Mouse (Mus musculus) forebrain, embryonic 11.5 days (tissue): ENCODE measurements around the gene Sprtn. TPM values are rescaled to one million over a fixed set of nuclear protein-coding genes. Genes with fewer than 3 reads are reported as not detected.

ENCODE experiments used
- ATAC-seq: fragments of 200-750 bp; cut with Nextera tagmentation; replicated peaks from 2 replicates; pipeline ENCODE4 v1.8.0; 2017; ENCODE audit warnings: moderate TSS enrichment; ENCODE audit not compliant: low FRiP score
- DNase-seq: peaks from one replicate; pipeline ENCODE4 v3.0.0-alpha.2; 2017; ENCODE audit warnings: low spot score
- H3K27ac ChIP-seq: fragments of 300-500 bp; sonication (generic); 2 replicates; pipeline ENCODE4 v1.5.1; 2014; ENCODE audit warnings: low read depth, low read length
- H3K27me3 ChIP-seq: fragments of 300-500 bp; sonication (generic); 2 replicates; pipeline ENCODE4 v1.6.1; 2014; ENCODE audit warnings: mild to moderate bottlenecking, low read length, mixed read lengths; ENCODE audit not compliant: control insufficient read depth, insufficient read depth
- H3K36me3 ChIP-seq: fragments of 300-500 bp; sonication (generic); 2 replicates; pipeline ENCODE4 v1.6.1; 2014; ENCODE audit warnings: mild to moderate bottlenecking, low read length, moderate library complexity, mixed read lengths; ENCODE audit not compliant: control insufficient read depth, insufficient read depth
- H3K4me1 ChIP-seq: fragments of 300-500 bp; sonication (generic); replicated peaks from 2 replicates; pipeline ENCODE4 v1.6.1; 2014; ENCODE audit warnings: low read length, mixed read lengths; ENCODE audit not compliant: control insufficient read depth, insufficient read depth
- H3K4me2 ChIP-seq: fragments of 300-500 bp; sonication (generic); 2 replicates; pipeline ENCODE4 v1.6.1; 2014; ENCODE audit warnings: low read depth, mild to moderate bottlenecking, low read length, moderate library complexity, mixed read lengths; ENCODE audit not compliant: severe bottlenecking
- H3K4me3 ChIP-seq: fragments of 300-500 bp; sonication (generic); 2 replicates; pipeline ENCODE4 v1.5.1; 2014; ENCODE audit warnings: low read depth, low read length
- H3K9ac ChIP-seq: fragments of 300-500 bp; sonication (generic); 2 replicates; pipeline ENCODE4 v1.6.1; 2014; ENCODE audit warnings: low read length
- H3K9me3 ChIP-seq: fragments of 300-500 bp; sonication (generic); 2 replicates; pipeline ENCODE4 v1.6.1; 2016; ENCODE audit warnings: low read length, mixed read lengths; ENCODE audit not compliant: control insufficient read depth
- WGBS: fragments of 180-500 bp; shearing (Covaris S2); extraction: QIAGEN DNeasy Blood & Tissue Kit; methylation state at CpG from one replicate; pipeline ENCODE4 v1.1.7; 2014; 5-methylcytosine and 5-hydroxymethylcytosine counted together
- polyA plus RNA-seq: library from polyadenylated mRNA; unstranded; fragments of >200 nt; fragmentation: Nextera tagmentation; extraction: Ambion mirVana; gene quantifications from 2 replicates; pipeline ENCODE4 v1.2.1, GENCODE M21; 2014

Sprtn gene
- polyA plus RNA-seq, 1 experiment from 2014 or later: 11.1 TPM

DNA sequence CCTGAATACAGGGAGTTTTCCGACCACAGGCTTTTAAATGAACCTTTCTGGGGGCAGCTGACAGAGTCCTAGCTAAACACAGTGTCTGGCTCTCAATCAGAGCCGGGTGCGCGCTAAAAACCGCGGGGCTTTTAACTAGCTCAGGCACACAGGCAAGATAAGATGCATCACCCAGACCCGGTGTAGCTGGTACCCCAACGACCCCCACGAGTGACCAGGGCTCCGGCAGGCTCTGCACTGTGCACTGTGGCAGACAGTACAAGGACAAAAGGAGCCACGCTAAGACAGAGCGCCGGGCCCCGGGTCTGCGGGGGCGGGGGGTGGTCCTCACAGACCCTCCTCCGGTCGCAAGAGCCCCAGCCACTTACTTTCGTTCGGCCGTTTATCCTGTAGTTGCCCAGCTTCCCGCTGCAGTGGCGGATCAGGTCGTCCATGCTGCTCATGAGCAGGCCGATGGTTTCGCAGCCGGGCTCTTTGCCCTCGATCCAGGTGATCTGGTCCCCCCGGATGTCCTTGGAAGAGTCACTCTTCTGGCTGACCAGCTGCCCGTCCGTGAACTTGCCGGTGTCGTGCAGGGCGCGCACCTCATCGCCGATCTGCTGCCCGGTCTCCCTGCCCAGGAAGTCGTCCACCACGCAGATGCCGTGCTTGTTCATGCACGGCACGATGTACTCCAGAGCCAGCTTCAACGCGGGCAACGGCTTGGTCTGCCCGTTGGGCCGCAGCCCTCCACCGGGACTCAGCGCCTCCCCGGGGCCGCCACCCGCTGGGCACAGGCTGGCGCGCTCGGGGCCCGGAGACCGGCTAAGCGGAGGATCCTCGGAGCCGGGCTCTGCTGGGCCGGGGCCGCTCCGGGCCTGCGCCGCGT, 50.4 kb downstream of the Sprtn start:
- peak overlapping the region; percentile 91 for H3K4me3 ChIP-seq
- peak overlapping the region; percentile 72 for H3K4me2 ChIP-seq
- ATAC-seq: peak; percentile 48
- DNase-seq: peak; percentile 79
- no peaks in the 10 kb centered on the region for H3K36me3 ChIP-seq
- no peaks in the 10 kb centered on the region for H3K9me3 ChIP-seq
- H3K27me3 ChIP-seq: no peaks in the 10 kb centered on the region
- H3K4me1 ChIP-seq: peaks cover 10% of the 10 kb centered on the region; the same call in 1 of the 2 replicates
- H3K9ac ChIP-seq: peak overlapping the region; percentile 96
- under 1% methylated on average over 66 of the region's 67 CpGs for WGBS
- H3K27ac ChIP-seq: peak overlapping the region; percentile 93

DNA sequence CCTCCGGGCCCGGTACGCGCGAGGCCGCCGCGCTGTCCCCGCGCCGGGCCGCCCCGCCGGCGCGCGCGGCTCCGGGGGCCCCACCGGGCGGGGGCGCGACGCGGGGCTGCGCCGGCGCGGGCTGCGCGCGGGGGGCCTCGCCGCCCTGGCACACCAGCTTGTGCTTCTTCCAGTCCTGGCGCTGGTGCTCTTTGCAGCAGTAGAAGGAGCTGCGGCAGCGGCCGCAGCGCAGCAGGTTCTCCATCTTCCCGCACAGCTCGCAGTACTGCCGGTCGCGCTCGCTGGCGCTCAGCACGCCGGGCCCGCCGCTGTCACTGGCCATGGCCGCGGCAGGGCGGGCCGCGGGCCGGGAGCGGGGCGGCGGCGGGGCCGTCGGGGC, 51.0 kb downstream of the Sprtn start:
- WGBS: under 1% methylated on average over 61 of the region's 62 CpGs
- H3K4me3 ChIP-seq: peak overlapping the region; percentile 91
- H3K36me3 ChIP-seq: no peaks in the 10 kb centered on the region
- peak; percentile 67 for DNase-seq
- peak overlapping the region; percentile 93 for H3K27ac ChIP-seq
- peak; percentile 15; the same call in 1 of the 2 replicates for ATAC-seq
- H3K27me3 ChIP-seq: no peaks in the 10 kb centered on the region
- peak overlapping the region; percentile 72 for H3K4me2 ChIP-seq
- H3K9me3 ChIP-seq: no peaks in the 10 kb centered on the region
- peaks cover 10% of the 10 kb centered on the region; the same call in 1 of the 2 replicates for H3K4me1 ChIP-seq
- peak overlapping the region; percentile 96 for H3K9ac ChIP-seq

DNA sequence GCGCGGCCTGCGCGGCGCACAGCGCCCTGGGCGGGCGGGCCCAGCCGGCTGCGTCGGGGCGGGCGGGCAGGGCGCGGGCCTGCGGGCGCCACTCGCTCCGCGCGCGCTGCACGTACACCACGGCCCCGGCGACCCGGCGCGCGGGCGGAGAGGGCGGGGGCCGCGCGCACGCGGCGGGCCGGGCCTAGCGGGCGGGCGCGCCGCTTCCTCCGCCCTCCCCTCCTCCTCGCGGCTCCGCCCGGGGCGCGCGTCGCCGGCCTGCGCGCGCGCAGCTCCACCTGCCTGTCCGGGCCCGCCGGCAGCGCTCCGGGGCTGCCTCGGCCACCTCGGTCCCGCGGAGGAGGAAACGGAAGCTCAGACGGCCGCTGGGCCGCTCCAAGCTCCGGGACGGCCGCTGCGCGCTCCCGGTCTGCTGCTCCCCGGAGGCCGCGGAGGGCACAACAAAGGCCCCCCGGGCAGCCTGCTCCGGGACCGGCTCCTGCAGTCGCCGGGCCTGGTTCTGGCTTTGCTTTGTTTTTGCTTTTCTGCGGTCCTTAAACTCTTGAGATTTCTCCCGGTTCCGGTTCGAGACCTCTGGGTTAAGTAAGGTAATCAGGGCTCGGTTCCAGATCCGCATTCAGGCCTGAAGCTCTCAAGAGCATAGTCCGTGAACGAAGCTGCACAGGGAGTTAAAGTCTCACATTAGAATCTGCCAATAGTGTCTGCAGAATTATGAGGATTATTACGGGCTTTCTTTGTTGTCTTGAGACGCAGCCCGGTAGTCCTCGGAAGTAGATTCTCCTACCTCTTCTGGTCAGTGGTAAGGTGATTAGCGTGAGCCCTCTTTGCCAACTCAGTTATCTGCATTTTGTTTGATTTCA, 51.8 kb downstream of the Sprtn start, which contains the start of gene Egln1:
Gene Egln1, minus strand, starts transcription at position 116 of the 860 bp plus-strand sequence.
- Histone ChIP-seq H3K4me2 (peak within 1 kb of the TSS; percentile 72), H3K4me1 (peaks cover 10% of the 10 kb centered on the region; the same call in 1 of the 2 replicates), H3K4me3 (peak within 1 kb of the TSS; percentile 91), H3K27me3 (no peaks in the 10 kb centered on the region), H3K36me3 (no peaks in the 10 kb centered on the region), H3K9ac (peak within 1 kb of the TSS; percentile 96), H3K9me3 (no peaks in the 10 kb centered on the region), H3K27ac (peak within 1 kb of the TSS; percentile 93)
- 1% methylated on average over 29 of the region's 98 CpGs for WGBS
- ATAC-seq (peak; percentile 79), DNase-seq (peak; percentile 88)

- H3K4me2 ChIP-seq: peak overlapping the region; percentile 72
- no peaks in the 10 kb centered on the region for H3K9me3 ChIP-seq
- H3K27ac ChIP-seq: peak overlapping the region; percentile 93
- peak overlapping the region; percentile 91 for H3K4me3 ChIP-seq
- H3K27me3 ChIP-seq: no peaks in the 10 kb centered on the region
- WGBS: 43% methylated on average over 10 of the region's 10 CpGs
- DNase-seq (peak; percentile 59), ATAC-seq (0 out of 2 replicates have a peak, but pooled peaks have one; percentile 14)
- peaks cover 10% of the 10 kb centered on the region; the same call in 1 of the 2 replicates for H3K4me1 ChIP-seq
- H3K36me3 ChIP-seq: no peaks in the 10 kb centered on the region
- H3K9ac ChIP-seq: peak overlapping the region; percentile 96
Measured at GRCm38 (mm10) chr8:124950069-124950456, 52.4 kb downstream of the Sprtn start.

GRCm38 (mm10) chr8:124950865-124951264, 53.2 kb downstream of the Sprtn start:
- Histone ChIP-seq H3K27me3 (no peaks in the 10 kb centered on the region), H3K36me3 (no peaks in the 10 kb centered on the region), H3K4me2 (peak overlapping the region; percentile 72), H3K4me1 (peaks cover 10% of the 10 kb centered on the region; the same call in 1 of the 2 replicates), H3K4me3 (peak overlapping the region; percentile 91; the same call in 1 of the 2 replicates), H3K9me3 (no peaks in the 10 kb centered on the region), H3K27ac (no peak overlapping the region), H3K9ac (peak overlapping the region; percentile 7; the same call in 1 of the 2 replicates)
- WGBS: 68% methylated on average over 2 of the region's 2 CpGs
- DNase-seq (no peak), ATAC-seq (no peak)

DNA sequence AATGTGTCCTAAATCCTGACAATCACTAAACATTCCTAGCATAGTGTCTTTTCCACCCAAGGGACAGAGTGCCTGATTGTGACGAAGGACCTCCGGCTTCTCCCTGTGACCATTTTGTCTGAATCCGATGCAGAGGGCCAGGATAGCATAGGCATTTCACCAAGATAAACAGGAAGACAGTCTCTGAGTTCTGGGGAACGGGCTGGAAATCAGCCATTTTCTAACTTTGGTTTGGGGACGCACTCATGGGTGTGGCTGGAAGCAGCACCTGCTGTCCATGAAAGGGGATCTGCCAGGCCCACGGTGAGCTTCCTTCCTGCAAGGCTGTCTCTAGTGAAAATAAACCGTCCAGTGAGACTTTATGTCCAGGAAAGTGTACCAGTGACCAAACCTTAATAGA, 55.5 kb downstream of the Sprtn start:
- H3K4me2 ChIP-seq: no peak overlapping the region
- H3K36me3 ChIP-seq: no peaks in the 10 kb centered on the region
- no peaks in the 10 kb centered on the region for H3K27me3 ChIP-seq
- no peaks in the 10 kb centered on the region for H3K9me3 ChIP-seq
- no peak overlapping the region for H3K27ac ChIP-seq
- no peak overlapping the region for H3K9ac ChIP-seq
- H3K4me3 ChIP-seq: no peak overlapping the region
- H3K4me1 ChIP-seq: peaks cover 5% of the 10 kb centered on the region; the same call in 1 of the 2 replicates
- ATAC-seq (no peak), DNase-seq (no peak)
- WGBS: 90% methylated on average over 7 of the region's 7 CpGs

DNA sequence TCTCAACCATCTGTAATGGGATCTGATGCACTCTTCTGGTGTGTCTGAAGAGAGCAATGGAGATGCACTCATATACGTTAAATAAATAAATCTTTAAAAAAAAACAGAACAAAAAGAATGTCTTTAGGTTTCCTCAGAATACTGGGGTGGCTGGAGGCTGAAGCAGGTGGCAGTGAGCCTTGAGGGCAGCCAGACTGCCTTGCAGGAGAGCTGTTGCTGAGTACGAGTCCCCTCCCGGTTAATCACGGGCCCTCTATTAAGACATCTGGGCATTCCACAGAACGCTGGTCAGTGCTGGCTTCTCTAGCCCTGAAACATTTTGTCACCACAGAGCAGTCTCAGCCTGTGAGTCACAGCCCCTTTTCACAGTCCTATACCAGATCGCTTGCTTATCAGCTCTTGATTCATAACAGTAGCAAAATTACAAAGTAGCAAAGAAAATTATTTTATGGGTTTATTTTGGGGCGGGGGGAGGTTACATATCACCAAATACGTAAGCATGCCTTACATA, 56.9 kb downstream of the Sprtn start:
- WGBS: 81% methylated on average over 8 of the region's 8 CpGs
- no peak overlapping the region for H3K27ac ChIP-seq
- H3K4me3 ChIP-seq: no peak overlapping the region
- H3K4me2 ChIP-seq: no peak overlapping the region
- no peak overlapping the region for H3K9ac ChIP-seq
- H3K9me3 ChIP-seq: no peaks in the 10 kb centered on the region
- H3K4me1 ChIP-seq: peaks cover 5% of the 10 kb centered on the region; the same call in 1 of the 2 replicates
- ATAC-seq (no peak), DNase-seq (no peak)
- no peaks in the 10 kb centered on the region for H3K27me3 ChIP-seq
- no peaks in the 10 kb centered on the region for H3K36me3 ChIP-seq
